Mouse (Mus musculus): ENCODE measurements around the gene Xlr5c.
"Not testable (repeated sequence)": the region's sequence is repeated elsewhere in the genome, so short reads cannot be mapped to it uniquely, and the experiment has no call there.

The Xlr5c gene

DNA sequence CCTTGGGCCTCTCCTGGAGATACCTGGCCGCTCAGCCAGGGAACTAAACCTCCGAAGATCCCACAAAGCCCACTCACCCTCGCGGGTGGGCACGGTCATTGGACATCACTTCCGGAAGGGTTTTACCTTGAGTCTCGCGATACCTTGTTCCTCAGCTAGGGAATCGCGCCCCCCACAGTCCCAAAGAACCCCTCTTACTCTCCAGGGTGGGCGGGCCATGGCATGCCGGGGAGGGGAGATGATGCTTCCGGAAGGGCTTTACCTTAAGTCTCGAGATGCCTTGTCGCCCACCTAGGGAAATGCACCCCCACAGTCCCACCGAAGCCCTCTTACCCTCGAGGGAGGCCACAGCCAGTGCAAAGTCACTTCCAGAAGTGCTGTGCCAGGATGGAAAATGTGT is at the start of gene Xlr5c, which contains the start of gene Xlr5a:
Xlr5c (minus strand) TSS at position 101 of the 400 bp plus-strand sequence.
Xlr5a (minus strand) TSS at position 101 of the 400 bp plus-strand sequence.
- DNase-seq (ENCODE audit: low spot score in 2 of 2) = not testable (repeated sequence)

GRCm38 (mm10) chrX:73342483-73342895 is 49.7 kb upstream of the Xlr5c start, which contains the start of gene Zfp275:
Zfp275 (plus strand) TSS chrX:73342621.
- peak; percentile 32 to 71 for DNase-seq (ENCODE audit: low spot score in 2 of 2)

DNA sequence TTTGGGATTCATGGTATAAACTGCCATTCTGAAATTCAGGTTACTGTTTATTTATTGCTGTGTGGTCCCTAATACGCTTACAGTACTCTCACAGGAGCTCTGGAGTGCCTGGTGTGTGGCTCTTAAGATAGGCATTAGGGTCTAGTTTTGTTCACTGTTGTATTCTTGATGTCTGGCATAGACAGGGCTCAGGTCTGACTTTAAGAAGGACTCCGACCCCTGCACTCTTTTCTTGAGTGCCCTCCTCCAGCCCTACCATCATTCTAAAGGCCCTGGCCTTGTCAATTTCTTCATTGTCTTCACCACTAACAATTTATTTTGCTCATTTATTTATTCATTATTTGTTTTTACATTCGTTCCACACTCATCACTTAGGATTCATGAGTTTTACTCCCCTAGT is 49.3 kb upstream of the Xlr5c start:
- DNase-seq (ENCODE audit: low spot score in 2 of 2) = no peak

DNA sequence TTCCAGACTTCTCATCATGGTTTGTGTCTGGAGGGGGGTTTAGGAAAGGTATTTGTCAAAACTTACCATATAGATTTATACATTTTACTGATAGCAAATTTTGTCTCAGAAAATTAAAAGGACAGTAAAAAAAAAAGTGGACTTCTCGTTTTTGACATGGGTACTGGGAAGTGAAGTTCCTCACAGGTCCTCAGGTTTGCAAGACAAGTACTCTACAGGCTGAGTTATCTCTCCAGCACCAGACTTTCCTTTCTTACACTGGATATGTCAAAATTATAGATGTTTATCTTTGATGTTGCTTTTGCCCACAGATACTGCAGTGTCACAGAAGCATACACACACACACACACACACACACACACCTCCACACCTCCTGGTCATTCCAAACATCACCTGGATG is 48.7 kb upstream of the Xlr5c start:
- no peak for DNase-seq (ENCODE audit: low spot score in 2 of 2)

DNA sequence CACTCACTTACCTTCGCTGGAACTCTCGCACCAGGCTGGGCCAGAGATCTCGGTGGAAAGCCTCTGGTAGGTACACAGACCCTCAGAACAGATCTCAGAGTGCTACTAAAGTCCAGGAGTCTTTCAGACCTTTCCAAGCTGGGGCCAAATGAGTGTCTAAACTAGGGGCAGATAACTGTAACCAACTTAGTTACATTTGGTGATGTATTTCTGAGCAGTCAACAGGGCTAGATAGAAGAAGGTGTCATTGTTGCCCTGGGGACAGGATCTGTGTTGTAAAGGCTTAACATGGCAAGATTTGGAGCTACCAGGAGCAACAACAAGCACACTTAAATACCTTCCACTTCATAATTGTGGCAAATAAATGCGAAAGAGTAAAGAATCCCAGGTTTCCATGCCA is 44.0 kb upstream of the Xlr5c start, which contains the start of gene Gm45015:
Gm45015 (minus strand) TSS at position 101 of the 400 bp plus-strand sequence.
- no peak for DNase-seq (ENCODE audit: low spot score in 2 of 2)

DNA sequence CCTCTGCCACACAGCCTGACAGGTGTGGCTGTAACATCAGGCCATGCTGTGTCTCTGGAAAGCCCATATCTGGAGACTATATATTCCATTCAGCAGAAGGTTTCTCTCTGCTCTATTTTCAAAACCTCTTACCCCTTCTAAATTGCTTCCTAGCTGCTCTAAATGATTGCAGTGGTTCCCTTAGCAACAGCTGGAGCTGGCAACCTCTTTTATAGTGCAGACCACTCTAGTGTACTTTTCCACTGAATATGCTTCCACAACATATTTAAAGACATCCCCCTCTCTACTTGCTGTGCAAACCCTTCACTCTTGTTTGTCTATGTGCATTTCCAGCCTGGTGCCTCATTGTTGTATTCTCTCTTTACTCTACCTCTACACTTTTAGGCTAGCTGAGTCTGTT is 40.8 kb upstream of the Xlr5c start:
- no peak for DNase-seq (ENCODE audit: low spot score in 2 of 2)

DNA sequence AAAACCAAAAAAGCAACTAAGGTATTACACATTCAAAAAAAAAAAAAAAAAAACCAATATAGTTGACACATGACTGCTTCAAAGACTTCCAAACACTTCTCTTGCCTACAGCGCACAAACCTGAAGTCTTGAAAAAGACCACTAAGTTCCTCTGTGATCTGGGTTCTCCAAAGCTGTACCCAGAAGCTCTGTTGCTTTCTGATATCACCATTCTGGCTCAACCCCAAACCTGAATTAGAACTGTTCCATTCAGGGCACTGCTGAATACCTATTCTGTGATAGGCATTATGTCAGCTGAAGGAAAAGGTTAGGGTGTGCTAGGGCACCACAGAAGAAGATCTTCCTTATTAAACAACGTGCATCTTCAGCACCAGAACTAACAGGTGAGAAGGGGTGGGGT is 34.4 kb upstream of the Xlr5c start:
- DNase-seq (ENCODE audit: low spot score in 2 of 2) = no peak

DNA sequence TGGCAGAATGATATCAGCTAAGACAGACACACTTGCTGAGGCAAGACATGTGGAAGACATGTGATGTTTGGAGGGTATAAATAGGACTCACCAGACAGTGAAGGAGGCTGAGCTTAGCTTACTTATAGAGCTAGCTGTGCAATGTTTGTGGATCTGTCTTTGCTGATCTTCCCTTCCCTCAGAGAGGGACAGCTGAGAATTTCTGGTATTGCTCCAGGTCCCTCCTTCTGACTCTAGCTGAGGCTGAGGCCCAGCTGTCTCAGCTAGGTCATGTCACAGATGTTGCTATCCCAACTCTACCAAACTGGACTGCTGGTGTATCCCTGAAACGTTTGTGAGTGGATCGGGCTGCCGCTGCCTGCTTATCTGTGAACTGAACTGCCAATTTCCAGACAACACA is 28.3 kb upstream of the Xlr5c start:
- DNase-seq (ENCODE audit: low spot score in 2 of 2) = no peak

GRCm38 (mm10) chrX:73312522-73312921 is 19.7 kb upstream of the Xlr5c start:
- peak; percentile 0 to 2 for DNase-seq (ENCODE audit: low spot score in 2 of 2)

DNA sequence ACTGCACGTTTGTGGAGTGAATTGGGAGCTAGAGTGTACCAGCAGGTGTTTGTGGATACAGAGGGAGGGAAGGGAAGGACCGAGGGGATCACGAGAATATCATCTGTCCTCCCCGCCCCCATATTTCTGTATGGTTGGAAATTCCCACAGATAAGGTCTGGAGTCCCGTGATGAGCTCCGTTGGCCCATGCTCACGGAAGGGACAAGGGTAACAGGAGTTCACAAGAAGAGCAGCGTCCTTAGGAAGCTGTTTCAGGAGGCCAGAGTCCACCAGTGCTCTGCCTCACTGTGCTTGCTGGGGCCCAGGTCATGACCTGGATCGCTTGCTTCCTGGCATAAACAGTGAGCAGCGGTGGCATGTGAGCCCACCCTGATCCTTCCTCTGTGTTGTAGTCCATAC is 3.0 kb upstream of the Xlr5c start:
- not testable (repeated sequence) for DNase-seq (ENCODE audit: low spot score in 2 of 2)

DNA sequence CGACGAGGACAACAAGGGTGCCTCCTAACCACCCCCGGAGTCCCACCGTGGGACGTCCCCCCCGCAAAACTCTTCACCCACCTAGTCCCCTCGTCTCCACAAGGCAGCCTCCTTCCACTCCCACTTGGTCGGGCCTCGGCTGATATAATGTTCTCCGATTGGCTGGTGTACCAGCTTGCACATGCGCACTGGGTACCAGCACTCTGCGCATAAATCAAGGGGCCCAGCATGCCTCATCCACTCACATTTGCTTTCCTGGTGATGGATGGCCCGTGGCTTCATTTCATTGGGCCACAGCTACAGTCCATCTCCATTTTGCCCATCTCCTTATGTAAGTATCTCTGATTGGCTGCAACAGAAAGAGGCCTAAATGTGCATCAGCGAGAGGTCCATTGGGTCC is 27.5 kb downstream of the Xlr5c start, which contains the start of gene Xlr3c:
Xlr3c (minus strand) TSS at position 121 of the 400 bp plus-strand sequence.
- not testable (repeated sequence) for DNase-seq (ENCODE audit: low spot score in 2 of 2)

DNA sequence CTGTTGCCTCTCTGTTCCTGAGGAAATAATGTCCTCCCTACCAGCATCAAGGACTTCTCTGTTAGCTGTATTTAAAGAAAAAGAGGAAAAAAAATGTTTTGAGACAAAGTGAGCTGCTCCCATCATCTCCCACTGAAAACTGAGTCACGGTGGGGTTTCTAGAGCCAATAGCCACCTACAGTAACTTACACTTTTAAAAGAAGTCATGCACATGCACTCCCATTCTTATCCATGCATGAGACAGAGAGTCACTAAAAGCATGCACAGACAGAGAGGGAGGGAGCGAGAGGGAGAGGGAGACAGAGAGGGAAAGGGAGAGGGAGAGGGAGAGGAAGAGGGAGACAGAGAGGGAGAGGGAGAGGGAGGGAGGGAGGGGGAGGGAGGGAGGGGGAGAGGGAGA is 30.3 kb downstream of the Xlr5c start:
- DNase-seq (ENCODE audit: low spot score in 2 of 2) = not testable (repeated sequence)

- DNase-seq (ENCODE audit: low spot score in 2 of 2) = not testable (repeated sequence)
Measured at GRCm38 (mm10) chrX:73242821-73243325, 49.9 kb downstream of the Xlr5c start, which contains the start of gene Xlr4c. Xlr4c (minus strand) TSS chrX:73243130.

Data from urinary bladder, postnatal 36 days (tissue).